Mouse (Mus musculus): ENCODE measurements around the gene Ube2d2b. TPM values are rescaled to one million over a fixed set of nuclear protein-coding genes. Genes with fewer than 3 reads are reported as not detected.

Ube2d2b gene
- 0.21 and 0.22 TPM in 2 replicates for polyA plus RNA-seq (2015; fragmentation: Nextera tagmentation; extraction: Ambion mirVana)

DNA sequence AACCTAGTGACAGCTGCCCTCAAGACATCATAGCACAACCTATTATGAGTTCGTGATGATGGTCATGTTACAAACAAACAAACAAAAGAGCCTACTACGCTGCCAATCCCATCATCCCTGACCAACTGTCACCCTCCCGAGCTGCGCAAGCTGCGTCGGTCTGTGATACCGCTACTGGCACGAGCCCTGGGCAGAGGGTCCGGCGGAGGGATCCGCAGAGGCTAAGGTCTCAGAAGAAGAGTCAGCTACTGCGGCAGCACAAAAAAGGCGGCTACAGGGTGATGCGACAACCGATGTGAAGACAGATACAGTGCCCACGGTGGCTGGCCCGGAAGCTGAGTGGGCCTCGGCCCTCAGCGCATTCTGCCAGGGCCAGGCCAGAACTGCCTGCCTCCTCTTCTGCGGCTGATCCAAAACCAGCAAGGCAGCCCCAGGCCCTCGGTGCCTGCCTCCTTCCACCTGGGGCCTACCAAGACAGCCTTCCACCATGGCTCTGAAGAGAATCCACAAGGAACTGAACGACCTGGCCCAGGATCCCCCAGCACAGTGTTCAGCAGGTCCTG, at the start of gene Ube2d2b:
Ube2d2b (plus strand) TSS at position 102 of the 563 bp plus-strand sequence.
- peaks cover 12% of the 10 kb centered on the region; the same call in 1 of the 2 replicates for H3K36me3 ChIP-seq (ENCODE audit: control insufficient read depth, insufficient read depth, low read length)
- 95% methylated on average over 22 of the region's 22 CpGs for WGBS
- no peak within 1 kb of the TSS for H3K9ac ChIP-seq (ENCODE audit: low read length)
- no peaks in the 10 kb centered on the region for H3K27me3 ChIP-seq (ENCODE audit: control insufficient read depth, insufficient read depth, low read length)
- peaks cover 11% of the 10 kb centered on the region for H3K9me3 ChIP-seq (replicated peaks; ENCODE audit: control insufficient read depth, low read length)
- H3K27ac ChIP-seq (ENCODE audit: low read length), result no peak within 1 kb of the TSS
- no peak within 1 kb of the TSS for H3K4me3 ChIP-seq (replicated peaks; ENCODE audit: low read length)
- H3K4me1 ChIP-seq (ENCODE audit: control insufficient read depth, insufficient read depth, low read length), result peaks cover 6% of the 10 kb centered on the region; the same call in 1 of the 2 replicates
- ATAC-seq (ENCODE audit: insufficient read depth, low FRiP score), result no peak
- no peak within 1 kb of the TSS for H3K4me2 ChIP-seq (ENCODE audit: low read depth, low read length)

DNA sequence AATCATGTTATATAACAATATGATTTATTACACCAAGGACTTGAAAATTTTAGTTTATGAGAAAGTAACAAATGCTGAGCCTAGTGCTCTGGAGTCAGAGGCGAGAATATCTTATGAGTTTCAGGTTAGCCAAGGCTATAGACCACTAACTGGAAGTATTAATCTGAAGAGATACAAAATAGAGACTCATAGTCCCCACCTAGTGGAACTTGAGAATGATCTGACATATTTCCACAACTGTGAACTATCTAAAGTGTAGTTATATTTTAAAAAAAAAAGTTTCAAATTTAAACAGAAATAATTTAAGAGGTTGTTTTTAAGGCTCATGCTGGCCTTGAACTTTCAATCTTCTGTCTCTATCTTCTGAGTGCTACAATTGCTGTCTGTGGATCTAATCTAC, 47.5 kb upstream of the Ube2d2b start:
- WGBS, result 92% methylated on average over 1 of the region's 1 CpGs
- no peak for ATAC-seq (ENCODE audit: insufficient read depth, low FRiP score)
- no peak overlapping the region for H3K9ac ChIP-seq (ENCODE audit: low read length)
- H3K9me3 ChIP-seq (replicated peaks; ENCODE audit: control insufficient read depth, low read length), result no peaks in the 10 kb centered on the region
- H3K27me3 ChIP-seq (ENCODE audit: control insufficient read depth, insufficient read depth, low read length), result no peaks in the 10 kb centered on the region
- H3K36me3 ChIP-seq (ENCODE audit: control insufficient read depth, insufficient read depth, low read length), result peaks cover 4% of the 10 kb centered on the region; the same call in 1 of the 2 replicates
- no peak overlapping the region for H3K27ac ChIP-seq (ENCODE audit: low read length)
- H3K4me2 ChIP-seq (ENCODE audit: low read depth, low read length), result no peak overlapping the region
- H3K4me3 ChIP-seq (replicated peaks; ENCODE audit: low read length), result no peak overlapping the region
- H3K4me1 ChIP-seq (ENCODE audit: control insufficient read depth, insufficient read depth, low read length), result no peaks in the 10 kb centered on the region

DNA sequence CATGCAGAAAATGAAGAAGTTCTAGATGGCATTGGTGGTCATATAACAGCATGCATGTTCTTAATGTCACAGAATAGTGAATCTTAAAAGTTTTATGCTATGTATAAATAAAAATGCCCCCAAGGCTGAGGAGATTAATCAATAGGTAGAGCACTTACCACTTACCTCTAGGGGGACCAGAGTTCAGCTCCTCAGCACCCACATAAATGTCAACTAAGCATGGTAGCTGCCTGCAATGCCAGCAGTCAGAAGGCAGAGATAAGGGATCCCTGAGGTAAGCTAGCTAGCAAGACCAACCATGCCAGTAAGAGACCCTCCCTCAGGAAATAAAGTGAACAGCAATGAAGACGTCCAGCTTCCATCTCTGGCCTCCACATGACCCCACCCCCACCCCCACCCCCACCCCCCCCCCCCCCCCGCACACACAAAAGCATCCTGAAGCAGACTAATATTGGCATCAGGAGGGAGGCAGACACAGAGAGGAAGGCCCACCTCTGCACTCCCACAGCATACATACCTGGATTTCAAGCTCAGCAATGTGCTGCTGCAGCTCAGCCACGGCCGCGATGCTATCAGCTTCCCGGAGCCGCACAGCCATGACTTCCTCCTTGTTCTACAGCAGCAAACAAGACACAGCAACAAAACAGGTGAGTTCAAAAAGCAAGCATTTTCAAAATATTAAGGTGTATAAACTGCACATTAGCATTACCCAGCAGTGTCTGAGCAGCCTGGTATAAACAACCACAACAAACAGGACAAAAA, 42.0 kb upstream of the Ube2d2b start:
- 80% methylated on average over 7 of the region's 7 CpGs for WGBS
- H3K27me3 ChIP-seq (ENCODE audit: control insufficient read depth, insufficient read depth, low read length), result no peaks in the 10 kb centered on the region

DNA sequence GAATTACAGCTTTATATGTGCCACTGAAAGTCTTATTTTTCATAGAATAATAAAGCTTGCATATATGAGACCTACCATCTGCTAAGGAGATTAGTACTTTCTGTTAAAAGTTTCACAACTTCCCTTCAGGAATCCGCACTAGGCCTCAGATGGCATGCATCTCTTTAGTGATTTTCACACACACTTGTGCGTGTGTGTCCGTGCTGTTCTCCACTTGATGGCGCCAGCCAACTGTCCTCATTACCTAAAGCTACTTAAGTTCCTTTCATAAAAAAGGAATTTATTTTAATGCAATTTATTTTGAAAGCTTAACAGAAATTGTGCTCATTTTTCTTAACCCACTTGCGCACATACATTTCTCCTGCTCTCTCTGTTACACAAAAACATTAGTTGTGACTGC, 40.4 kb upstream of the Ube2d2b start:
- Histone ChIP-seq H3K27me3 (ENCODE audit: control insufficient read depth, insufficient read depth, low read length) (no peaks in the 10 kb centered on the region), H3K27ac (ENCODE audit: low read length) (no peak overlapping the region), H3K36me3 (ENCODE audit: control insufficient read depth, insufficient read depth, low read length) (peaks cover 4% of the 10 kb centered on the region; the same call in 1 of the 2 replicates), H3K4me2 (ENCODE audit: low read depth, low read length) (no peak overlapping the region), H3K4me3 (replicated peaks; ENCODE audit: low read length) (no peak overlapping the region), H3K4me1 (ENCODE audit: control insufficient read depth, insufficient read depth, low read length) (no peaks in the 10 kb centered on the region), H3K9ac (ENCODE audit: low read length) (no peak overlapping the region), H3K9me3 (replicated peaks; ENCODE audit: control insufficient read depth, low read length) (no peaks in the 10 kb centered on the region)
- 68% methylated on average over 5 of the region's 5 CpGs for WGBS
- no peak for ATAC-seq (ENCODE audit: insufficient read depth, low FRiP score)

More for the DNA sequence above, 42.0 kb upstream of the Ube2d2b start:
- Histone ChIP-seq H3K4me3 (replicated peaks; ENCODE audit: low read length) (no peak overlapping the region), H3K9ac (ENCODE audit: low read length) (no peak overlapping the region), H3K4me1 (ENCODE audit: control insufficient read depth, insufficient read depth, low read length) (no peaks in the 10 kb centered on the region), H3K4me2 (ENCODE audit: low read depth, low read length) (no peak overlapping the region), H3K36me3 (ENCODE audit: control insufficient read depth, insufficient read depth, low read length) (peaks cover 4% of the 10 kb centered on the region; the same call in 1 of the 2 replicates), H3K27ac (ENCODE audit: low read length) (no peak overlapping the region), H3K9me3 (replicated peaks; ENCODE audit: control insufficient read depth, low read length) (no peaks in the 10 kb centered on the region)
- no peak for ATAC-seq (ENCODE audit: insufficient read depth, low FRiP score)

DNA sequence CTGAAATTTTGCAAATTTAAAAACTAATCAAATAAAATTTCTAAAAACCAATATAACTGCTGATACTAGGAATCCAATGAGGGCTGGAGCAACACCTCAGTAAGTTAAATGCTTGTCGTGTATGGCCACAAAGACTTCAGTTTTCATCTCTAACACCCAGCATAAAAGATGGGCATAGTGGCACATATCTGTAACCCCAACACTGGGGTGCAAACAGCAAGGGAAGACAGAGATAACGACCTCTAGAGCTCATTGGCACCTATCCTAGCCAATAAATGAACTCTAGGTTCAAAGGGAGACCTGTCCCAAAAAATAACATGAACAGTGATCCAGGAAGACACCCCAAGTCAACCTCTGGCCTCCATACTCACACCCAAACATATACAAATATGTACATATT, 37.9 kb upstream of the Ube2d2b start:
- no peaks in the 10 kb centered on the region for H3K36me3 ChIP-seq (ENCODE audit: control insufficient read depth, insufficient read depth, low read length)
- H3K9me3 ChIP-seq (replicated peaks; ENCODE audit: control insufficient read depth, low read length), result no peaks in the 10 kb centered on the region
- H3K4me2 ChIP-seq (ENCODE audit: low read depth, low read length), result no peak overlapping the region
- H3K27ac ChIP-seq (ENCODE audit: low read length), result no peak overlapping the region
- no peak overlapping the region for H3K9ac ChIP-seq (ENCODE audit: low read length)
- no peaks in the 10 kb centered on the region for H3K27me3 ChIP-seq (ENCODE audit: control insufficient read depth, insufficient read depth, low read length)
- ATAC-seq (ENCODE audit: insufficient read depth, low FRiP score), result no peak
- WGBS, result 85% methylated on average over 2 of the region's 2 CpGs
- no peaks in the 10 kb centered on the region for H3K4me1 ChIP-seq (ENCODE audit: control insufficient read depth, insufficient read depth, low read length)
- no peak overlapping the region for H3K4me3 ChIP-seq (replicated peaks; ENCODE audit: low read length)

DNA sequence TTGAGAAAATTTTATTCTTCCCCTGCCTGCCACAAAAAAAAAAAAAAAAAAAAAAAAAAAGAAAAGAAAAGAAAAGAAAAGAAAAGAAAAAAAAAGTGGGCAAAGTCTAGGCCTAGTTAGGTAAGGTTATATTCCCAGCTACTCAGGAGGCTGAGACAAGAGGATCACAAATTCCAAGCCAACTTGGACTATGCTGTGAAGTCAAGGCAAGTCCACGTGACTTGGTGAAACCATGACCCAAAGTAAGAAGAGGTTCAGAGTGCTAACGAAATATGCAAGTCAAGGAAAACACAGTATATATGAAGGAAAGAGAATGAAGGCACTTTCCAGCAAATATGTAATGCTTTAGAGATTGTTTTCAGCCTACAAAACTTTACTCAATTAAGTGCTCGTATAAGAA, 37.4 kb upstream of the Ube2d2b start:
- no peak for ATAC-seq (ENCODE audit: insufficient read depth, low FRiP score)
- no peaks in the 10 kb centered on the region for H3K9me3 ChIP-seq (replicated peaks; ENCODE audit: control insufficient read depth, low read length)
- no peaks in the 10 kb centered on the region for H3K27me3 ChIP-seq (ENCODE audit: control insufficient read depth, insufficient read depth, low read length)
- no peaks in the 10 kb centered on the region for H3K4me1 ChIP-seq (ENCODE audit: control insufficient read depth, insufficient read depth, low read length)
- H3K27ac ChIP-seq (ENCODE audit: low read length), result no peak overlapping the region
- H3K4me2 ChIP-seq (ENCODE audit: low read depth, low read length), result no peak overlapping the region
- no peaks in the 10 kb centered on the region for H3K36me3 ChIP-seq (ENCODE audit: control insufficient read depth, insufficient read depth, low read length)
- H3K4me3 ChIP-seq (replicated peaks; ENCODE audit: low read length), result no peak overlapping the region
- WGBS, result 91% methylated on average over 3 of the region's 3 CpGs
- H3K9ac ChIP-seq (ENCODE audit: low read length), result no peak overlapping the region

DNA sequence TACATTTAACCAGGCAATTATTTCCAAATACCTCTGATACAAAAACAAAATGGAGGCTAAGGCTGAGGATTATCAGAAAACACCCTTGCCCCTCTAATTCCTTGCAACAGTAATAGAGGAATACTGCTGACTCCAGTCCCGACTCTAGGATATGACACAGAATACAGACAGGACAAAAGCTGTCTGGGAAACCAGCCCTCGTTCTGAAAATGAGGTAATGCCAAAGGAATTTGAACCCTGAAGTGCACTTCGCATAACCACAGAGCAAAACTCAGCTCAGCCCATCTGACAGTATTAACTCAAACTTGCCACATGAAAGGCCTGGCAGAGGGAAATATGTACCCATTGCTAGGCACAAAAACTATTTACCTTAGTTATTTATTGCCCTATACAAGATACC, 36.6 kb upstream of the Ube2d2b start:
- no peaks in the 10 kb centered on the region for H3K4me1 ChIP-seq (ENCODE audit: control insufficient read depth, insufficient read depth, low read length)
- H3K4me2 ChIP-seq (ENCODE audit: low read depth, low read length), result no peak overlapping the region
- H3K9me3 ChIP-seq (replicated peaks; ENCODE audit: control insufficient read depth, low read length), result no peaks in the 10 kb centered on the region
- no peaks in the 10 kb centered on the region for H3K36me3 ChIP-seq (ENCODE audit: control insufficient read depth, insufficient read depth, low read length)
- H3K9ac ChIP-seq (ENCODE audit: low read length), result no peak overlapping the region
- no peaks in the 10 kb centered on the region for H3K27me3 ChIP-seq (ENCODE audit: control insufficient read depth, insufficient read depth, low read length)
- peak; percentile 25; the same call in 1 of the 2 replicates for ATAC-seq (ENCODE audit: insufficient read depth, low FRiP score)
- no peak overlapping the region for H3K4me3 ChIP-seq (replicated peaks; ENCODE audit: low read length)
- H3K27ac ChIP-seq (ENCODE audit: low read length), result no peak overlapping the region
- 21% methylated on average over 3 of the region's 3 CpGs for WGBS

DNA sequence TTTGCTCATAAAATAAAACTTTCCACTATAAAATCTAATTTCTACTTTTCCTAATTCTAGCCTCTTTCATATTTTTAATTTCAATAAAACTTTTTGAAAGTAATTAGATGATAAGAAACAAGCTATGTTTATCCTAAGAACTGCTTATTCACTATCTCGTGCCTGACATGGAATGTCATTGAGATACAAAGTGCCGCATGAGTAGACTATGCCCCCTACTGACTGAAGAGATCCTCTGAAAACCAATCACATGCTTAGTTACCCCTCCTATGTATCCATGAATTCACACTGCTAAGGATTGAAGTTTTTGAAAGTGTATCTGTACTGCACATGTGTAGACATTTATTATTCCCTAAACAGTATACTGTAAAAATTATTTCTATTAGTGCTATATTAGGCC, 36.0 kb upstream of the Ube2d2b start:
- H3K4me1 ChIP-seq (ENCODE audit: control insufficient read depth, insufficient read depth, low read length), result no peaks in the 10 kb centered on the region
- H3K27ac ChIP-seq (ENCODE audit: low read length), result no peak overlapping the region
- H3K4me2 ChIP-seq (ENCODE audit: low read depth, low read length), result no peak overlapping the region
- ATAC-seq (ENCODE audit: insufficient read depth, low FRiP score), result no peak
- H3K27me3 ChIP-seq (ENCODE audit: control insufficient read depth, insufficient read depth, low read length), result no peaks in the 10 kb centered on the region
- 0 out of 2 replicates have a peak, but pooled peaks cover 5% of the 10 kb centered on the region for H3K36me3 ChIP-seq (ENCODE audit: control insufficient read depth, insufficient read depth, low read length)
- no peak overlapping the region for H3K9ac ChIP-seq (ENCODE audit: low read length)
- WGBS, result 27% methylated on average over 2 of the region's 2 CpGs
- no peaks in the 10 kb centered on the region for H3K9me3 ChIP-seq (replicated peaks; ENCODE audit: control insufficient read depth, low read length)
- H3K4me3 ChIP-seq (replicated peaks; ENCODE audit: low read length), result no peak overlapping the region

DNA sequence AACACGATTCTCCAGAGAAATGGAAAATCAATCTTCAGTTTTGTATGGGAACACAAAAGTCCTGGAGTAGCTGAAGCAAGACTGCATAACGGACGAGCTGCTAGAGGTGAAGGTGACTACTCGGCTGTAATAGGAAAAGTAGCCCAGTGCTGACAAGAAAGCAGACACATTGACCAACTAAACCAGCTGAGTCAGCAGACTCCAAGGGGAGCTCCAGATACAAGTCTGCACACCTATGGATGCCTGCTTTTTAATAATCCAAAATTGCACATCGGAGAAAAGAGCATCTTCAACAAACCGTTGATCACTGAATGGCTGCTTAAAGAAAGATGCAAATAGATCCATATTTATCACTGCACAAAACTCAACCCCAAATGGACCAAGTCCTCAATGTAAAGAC, 31.6 kb upstream of the Ube2d2b start:
- no peak overlapping the region for H3K4me3 ChIP-seq (replicated peaks; ENCODE audit: low read length)
- no peak overlapping the region for H3K9ac ChIP-seq (ENCODE audit: low read length)
- no peaks in the 10 kb centered on the region for H3K9me3 ChIP-seq (replicated peaks; ENCODE audit: control insufficient read depth, low read length)
- 92% methylated on average over 6 of the region's 6 CpGs for WGBS
- no peak overlapping the region for H3K27ac ChIP-seq (ENCODE audit: low read length)
- H3K4me2 ChIP-seq (ENCODE audit: low read depth, low read length), result no peak overlapping the region
- H3K27me3 ChIP-seq (ENCODE audit: control insufficient read depth, insufficient read depth, low read length), result no peaks in the 10 kb centered on the region
- ATAC-seq (ENCODE audit: insufficient read depth, low FRiP score), result no peak
- H3K4me1 ChIP-seq (ENCODE audit: control insufficient read depth, insufficient read depth, low read length), result no peaks in the 10 kb centered on the region
- H3K36me3 ChIP-seq (ENCODE audit: control insufficient read depth, insufficient read depth, low read length), result 0 out of 2 replicates have a peak, but pooled peaks cover 5% of the 10 kb centered on the region

Data from stomach, embryonic 16.5 days (tissue).